Mouse (Mus musculus): ENCODE measurements around the gene Ulk4. TPM values are rescaled to one million over a fixed set of nuclear protein-coding genes. Genes with fewer than 3 reads are reported as not detected.
"Not testable (repeated sequence)": the region's sequence is repeated elsewhere in the genome, so short reads cannot be mapped to it uniquely, and the experiment has no call there.

Ulk4 gene
- polyA plus RNA-seq, 1 experiment from 2014 or later, result 213 TPM

GRCm38 (mm10) chr9:120926939-120927606, 349.9 kb downstream of the Ulk4 start:
- DNase-seq (ENCODE audit: low spot score), result no peak
- Histone ChIP-seq H3K27me3 (ENCODE audit: control insufficient read depth, insufficient read depth, low read length) (no peaks in the 10 kb centered on the region), H3K36me3 (replicated peaks; ENCODE audit: control insufficient read depth, insufficient read depth, low read depth, low read length) (no peaks in the 10 kb centered on the region), H3K4me2 (ENCODE audit: low read depth, low read length) (no peak overlapping the region), H3K9ac (replicated peaks; ENCODE audit: low read length) (no peak overlapping the region), H3K4me3 (ENCODE audit: low read depth, low read length) (no peak overlapping the region), H3K9me3 (replicated peaks; ENCODE audit: control insufficient read depth, low read length) (no peaks in the 10 kb centered on the region), H3K4me1 (ENCODE audit: control insufficient read depth, insufficient read depth, low read length) (no peaks in the 10 kb centered on the region), H3K27ac (replicated peaks; ENCODE audit: low read depth, low read length) (no peak overlapping the region)
- 20% methylated on average over 9 of the region's 9 CpGs for WGBS
- ATAC-seq (replicated peaks; ENCODE audit: insufficient number of reproducible peaks, low FRiP score, low TSS enrichment, low read depth), result no peak

- no peak overlapping the region for H3K9ac ChIP-seq (replicated peaks; ENCODE audit: low read length)
Observed at GRCm38 (mm10) chr9:120926126-120926525, 350.9 kb downstream of the Ulk4 start.

GRCm38 (mm10) chr9:120919130-120919529, 357.9 kb downstream of the Ulk4 start:
- no peak for ATAC-seq (replicated peaks; ENCODE audit: insufficient number of reproducible peaks, low FRiP score, low TSS enrichment, low read depth)
- Histone ChIP-seq H3K27ac (replicated peaks; ENCODE audit: low read depth, low read length) (no peak overlapping the region), H3K9ac (replicated peaks; ENCODE audit: low read length) (no peak overlapping the region)

More at GRCm38 (mm10) chr9:120926126-120926525, 350.9 kb downstream of the Ulk4 start:
- Histone ChIP-seq H3K4me2 (ENCODE audit: low read depth, low read length) (no peak overlapping the region), H3K36me3 (replicated peaks; ENCODE audit: control insufficient read depth, insufficient read depth, low read depth, low read length) (no peaks in the 10 kb centered on the region), H3K27me3 (ENCODE audit: control insufficient read depth, insufficient read depth, low read length) (no peaks in the 10 kb centered on the region), H3K9me3 (replicated peaks; ENCODE audit: control insufficient read depth, low read length) (no peaks in the 10 kb centered on the region), H3K4me1 (ENCODE audit: control insufficient read depth, insufficient read depth, low read length) (no peaks in the 10 kb centered on the region), H3K27ac (replicated peaks; ENCODE audit: low read depth, low read length) (no peak overlapping the region), H3K4me3 (ENCODE audit: low read depth, low read length) (no peak overlapping the region)
- ATAC-seq (replicated peaks; ENCODE audit: insufficient number of reproducible peaks, low FRiP score, low TSS enrichment, low read depth) (no peak), DNase-seq (ENCODE audit: low spot score) (no peak)
- 63% methylated on average over 1 of the region's 1 CpGs for WGBS

GRCm38 (mm10) chr9:120918642-120919041, 358.4 kb downstream of the Ulk4 start:
- Histone ChIP-seq H3K9ac (replicated peaks; ENCODE audit: low read length) (no peak overlapping the region), H3K27ac (replicated peaks; ENCODE audit: low read depth, low read length) (no peak overlapping the region), H3K4me3 (ENCODE audit: low read depth, low read length) (no peak overlapping the region), H3K4me2 (ENCODE audit: low read depth, low read length) (no peak overlapping the region), H3K36me3 (replicated peaks; ENCODE audit: control insufficient read depth, insufficient read depth, low read depth, low read length) (no peaks in the 10 kb centered on the region), H3K4me1 (ENCODE audit: control insufficient read depth, insufficient read depth, low read length) (no peaks in the 10 kb centered on the region), H3K27me3 (ENCODE audit: control insufficient read depth, insufficient read depth, low read length) (no peaks in the 10 kb centered on the region), H3K9me3 (replicated peaks; ENCODE audit: control insufficient read depth, low read length) (no peaks in the 10 kb centered on the region)
- WGBS, result 53% methylated on average over 6 of the region's 6 CpGs
- DNase-seq (ENCODE audit: low spot score), result no peak
- no peak for ATAC-seq (replicated peaks; ENCODE audit: insufficient number of reproducible peaks, low FRiP score, low TSS enrichment, low read depth)

More at GRCm38 (mm10) chr9:120919130-120919529, 357.9 kb downstream of the Ulk4 start:
- no peak for DNase-seq (ENCODE audit: low spot score)
- H3K4me3 ChIP-seq (ENCODE audit: low read depth, low read length), result no peak overlapping the region
- H3K36me3 ChIP-seq (replicated peaks; ENCODE audit: control insufficient read depth, insufficient read depth, low read depth, low read length), result no peaks in the 10 kb centered on the region
- 79% methylated on average over 5 of the region's 5 CpGs for WGBS
- no peaks in the 10 kb centered on the region for H3K9me3 ChIP-seq (replicated peaks; ENCODE audit: control insufficient read depth, low read length)
- no peak overlapping the region for H3K4me2 ChIP-seq (ENCODE audit: low read depth, low read length)
- H3K27me3 ChIP-seq (ENCODE audit: control insufficient read depth, insufficient read depth, low read length), result no peaks in the 10 kb centered on the region
- H3K4me1 ChIP-seq (ENCODE audit: control insufficient read depth, insufficient read depth, low read length), result no peaks in the 10 kb centered on the region

GRCm38 (mm10) chr9:120918211-120918610, 358.8 kb downstream of the Ulk4 start:
- WGBS, result 85% methylated on average over 5 of the region's 5 CpGs
- H3K27ac ChIP-seq (replicated peaks; ENCODE audit: low read depth, low read length), result no peak overlapping the region
- no peaks in the 10 kb centered on the region for H3K4me1 ChIP-seq (ENCODE audit: control insufficient read depth, insufficient read depth, low read length)
- no peak overlapping the region for H3K4me2 ChIP-seq (ENCODE audit: low read depth, low read length)
- no peaks in the 10 kb centered on the region for H3K36me3 ChIP-seq (replicated peaks; ENCODE audit: control insufficient read depth, insufficient read depth, low read depth, low read length)
- H3K4me3 ChIP-seq (ENCODE audit: low read depth, low read length), result no peak overlapping the region
- no peaks in the 10 kb centered on the region for H3K27me3 ChIP-seq (ENCODE audit: control insufficient read depth, insufficient read depth, low read length)
- H3K9me3 ChIP-seq (replicated peaks; ENCODE audit: control insufficient read depth, low read length), result no peaks in the 10 kb centered on the region
- no peak overlapping the region for H3K9ac ChIP-seq (replicated peaks; ENCODE audit: low read length)
- ATAC-seq (replicated peaks; ENCODE audit: insufficient number of reproducible peaks, low FRiP score, low TSS enrichment, low read depth) (no peak), DNase-seq (ENCODE audit: low spot score) (no peak)

- not testable (repeated sequence) for H3K9ac ChIP-seq (replicated peaks; ENCODE audit: low read length); H3K27me3 ChIP-seq (ENCODE audit: control insufficient read depth, insufficient read depth, low read length); H3K4me3 ChIP-seq (ENCODE audit: low read depth, low read length); ATAC-seq (replicated peaks; ENCODE audit: insufficient number of reproducible peaks, low FRiP score, low TSS enrichment, low read depth); H3K27ac ChIP-seq (replicated peaks; ENCODE audit: low read depth, low read length); H3K36me3 ChIP-seq (replicated peaks; ENCODE audit: control insufficient read depth, insufficient read depth, low read depth, low read length); H3K4me1 ChIP-seq (ENCODE audit: control insufficient read depth, insufficient read depth, low read length); H3K4me2 ChIP-seq (ENCODE audit: low read depth, low read length); H3K9me3 ChIP-seq (replicated peaks; ENCODE audit: control insufficient read depth, low read length); DNase-seq (ENCODE audit: low spot score)
- WGBS, result 97% methylated on average over 2 of the region's 2 CpGs
Observed at GRCm38 (mm10) chr9:120917619-120918018, 359.4 kb downstream of the Ulk4 start.

- WGBS, result 93% methylated on average over 14 of the region's 14 CpGs
- no peaks in the 10 kb centered on the region for H3K4me1 ChIP-seq (ENCODE audit: control insufficient read depth, insufficient read depth, low read length)
- H3K27me3 ChIP-seq (ENCODE audit: control insufficient read depth, insufficient read depth, low read length), result no peaks in the 10 kb centered on the region
- ATAC-seq (replicated peaks; ENCODE audit: insufficient number of reproducible peaks, low FRiP score, low TSS enrichment, low read depth) (no peak), DNase-seq (ENCODE audit: low spot score) (no peak)
- no peak overlapping the region for H3K4me2 ChIP-seq (ENCODE audit: low read depth, low read length)
- H3K4me3 ChIP-seq (ENCODE audit: low read depth, low read length), result no peak overlapping the region
- H3K27ac ChIP-seq (replicated peaks; ENCODE audit: low read depth, low read length), result no peak overlapping the region
- H3K36me3 ChIP-seq (replicated peaks; ENCODE audit: control insufficient read depth, insufficient read depth, low read depth, low read length), result no peaks in the 10 kb centered on the region
- no peak overlapping the region for H3K9ac ChIP-seq (replicated peaks; ENCODE audit: low read length)
- no peaks in the 10 kb centered on the region for H3K9me3 ChIP-seq (replicated peaks; ENCODE audit: control insufficient read depth, low read length)
Observed at GRCm38 (mm10) chr9:120914877-120915459, 362.0 kb downstream of the Ulk4 start.

- no peak overlapping the region for H3K9ac ChIP-seq (replicated peaks; ENCODE audit: low read length)
- WGBS, result 81% methylated on average over 4 of the region's 4 CpGs
Observed at GRCm38 (mm10) chr9:120914429-120914828, 362.6 kb downstream of the Ulk4 start.

More at GRCm38 (mm10) chr9:120914429-120914828, 362.6 kb downstream of the Ulk4 start:
- Histone ChIP-seq H3K9me3 (replicated peaks; ENCODE audit: control insufficient read depth, low read length) (no peaks in the 10 kb centered on the region), H3K27ac (replicated peaks; ENCODE audit: low read depth, low read length) (no peak overlapping the region), H3K4me2 (ENCODE audit: low read depth, low read length) (no peak overlapping the region), H3K4me1 (ENCODE audit: control insufficient read depth, insufficient read depth, low read length) (no peaks in the 10 kb centered on the region), H3K36me3 (replicated peaks; ENCODE audit: control insufficient read depth, insufficient read depth, low read depth, low read length) (no peaks in the 10 kb centered on the region), H3K27me3 (ENCODE audit: control insufficient read depth, insufficient read depth, low read length) (no peaks in the 10 kb centered on the region), H3K4me3 (ENCODE audit: low read depth, low read length) (no peak overlapping the region)
- DNase-seq (ENCODE audit: low spot score) (no peak), ATAC-seq (replicated peaks; ENCODE audit: insufficient number of reproducible peaks, low FRiP score, low TSS enrichment, low read depth) (no peak)
